In genomic region chr3:74096223-74096622, GRCm38 (mm10) we compare ENCODE assay signal across 25 mouse cellular contexts.
"Had no signal": no experiment of that assay in that cellular context is flagged by ENCODE, and none has a peak within 500 bp of the region (broad histone marks: within the 10 kb centered on the region; RNA-seq: fewer than 3 reads in every experiment).

No protein-coding gene starts in this region.

- DNase-seq: gastrocnemius, postnatal 14 days; gastrocnemius, postnatal 36 days; heart, adult 11 months; heart, adult 2 months; heart, postnatal 14 days; heart, postnatal 36 days; kidney, adult 11 months; kidney, adult 2 months; kidney, adult 9 months; kidney, postnatal 14 days; kidney, postnatal 36 days; layer of hippocampus, adult 9-11 months; left cerebral cortex, postnatal 4 days had no signal

- H3K27ac ChIP-seq: heart, adult 2 months; heart, embryonic 13.5 days; heart, embryonic 15.5 days; hindbrain, embryonic 13.5 days; hindbrain, embryonic 15.5 days; hindbrain, postnatal 0 days; kidney, embryonic 15.5 days; kidney, postnatal 0 days; left cerebral cortex, adult 2 months; limb, embryonic 13.5 days; limb, embryonic 15.5 days had no signal

- H3K9ac ChIP-seq: heart, embryonic 13.5 days; heart, embryonic 15.5 days; hindbrain, embryonic 13.5 days; hindbrain, embryonic 15.5 days; kidney, embryonic 15.5 days; limb, embryonic 13.5 days; limb, embryonic 15.5 days had no signal

- H3K9me3 ChIP-seq: heart, embryonic 13.5 days; heart, embryonic 15.5 days; hindbrain, embryonic 13.5 days; hindbrain, embryonic 15.5 days; kidney, embryonic 15.5 days; limb, embryonic 13.5 days; limb, embryonic 15.5 days had no signal

- H3K36me3 ChIP-seq: heart, embryonic 13.5 days; heart, embryonic 15.5 days; hindbrain, embryonic 13.5 days; hindbrain, embryonic 15.5 days; kidney, embryonic 15.5 days; limb, embryonic 13.5 days; limb, embryonic 15.5 days had no signal

- H3K4me3 ChIP-seq: heart, adult 2 months; heart, embryonic 13.5 days; heart, embryonic 15.5 days; hindbrain, embryonic 13.5 days; hindbrain, embryonic 15.5 days; kidney, embryonic 15.5 days; left cerebral cortex, adult 2 months; limb, embryonic 13.5 days; limb, embryonic 15.5 days had no signal

- H3K4me2 ChIP-seq: heart, embryonic 11.5 days; heart, embryonic 13.5 days; heart, embryonic 15.5 days; hindbrain, embryonic 13.5 days; hindbrain, embryonic 15.5 days; kidney, embryonic 15.5 days; limb, embryonic 13.5 days; limb, embryonic 15.5 days had no signal

- ATAC-seq: hindbrain, postnatal 0 days; intestine, embryonic 16.5 days had no signal

- H3K27me3 ChIP-seq: heart, embryonic 13.5 days; heart, embryonic 15.5 days; hindbrain, embryonic 13.5 days; hindbrain, embryonic 15.5 days; kidney, embryonic 15.5 days; limb, embryonic 13.5 days; limb, embryonic 15.5 days had no signal

- H3K4me1 ChIP-seq: heart, embryonic 13.5 days; heart, embryonic 15.5 days; hindbrain, embryonic 13.5 days; hindbrain, embryonic 15.5 days; kidney, embryonic 15.5 days; limb, embryonic 13.5 days; limb, embryonic 15.5 days had no signal
